Mouse (Mus musculus): ENCODE results near the gene Selenoi.

GRCm38 (mm10) chr5:30287106-30287882 is 54.9 kb downstream of the Selenoi start:
- TF ChIP-seq POLR2A (IDR thresholded peaks at IDR 0.05; ENCODE audit: borderline replicate concordance, extremely low read depth, low read depth, low read length) (no peak), CTCF (IDR thresholded peaks at IDR 0.05; ENCODE audit: insufficient read depth, low read length) (no peak)

Measured in lung, adult 2 months (tissue).